Mouse (Mus musculus): ENCODE measurements at regions not wholly inside any gene's neighbourhood (a gene's known extent, or its start where the extent isn't known, plus 50 kb on each side); places are given as distances from the start of the nearest gene placed in this dataset.

DNA sequence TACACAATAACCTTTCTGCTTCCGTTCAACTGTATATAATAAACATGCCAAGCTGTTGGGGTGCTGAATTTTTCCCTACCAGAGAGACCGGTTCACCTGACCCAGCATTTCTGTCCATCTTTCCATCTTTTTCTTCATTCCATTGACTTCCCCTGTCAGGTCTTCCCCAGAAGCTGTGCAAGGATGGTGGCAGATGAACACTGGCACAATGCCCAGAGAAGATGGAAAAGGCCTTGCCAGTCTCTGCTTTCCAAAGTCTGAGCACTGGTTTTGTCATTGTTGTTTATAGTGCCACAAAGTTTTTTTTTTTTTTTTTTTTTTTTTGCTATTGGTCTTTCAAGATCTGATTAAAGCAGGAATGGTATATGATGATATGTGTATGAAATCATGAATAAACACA, 526.6 kb downstream of the Fgf9 start:
- no peaks in the 10 kb centered on the region for H3K27me3 ChIP-seq (ENCODE audit: control insufficient read depth, insufficient read depth, low read length)
- DNase-seq (ENCODE audit: low read depth in 1 of 2, low spot score in 2 of 2): no peak
- H3K4me1 ChIP-seq (ENCODE audit: control insufficient read depth, insufficient read depth, insufficient read length): no peaks in the 10 kb centered on the region
- TF ChIP-seq CTCF (IDR thresholded peaks at IDR 0.05; ENCODE audit: extremely low read depth, insufficient read depth, insufficient read length, insufficient replicate concordance) (no peak), POLR2A (IDR thresholded peaks at IDR 0.05; ENCODE audit: low read depth, low read length) (no peak)
- no peak overlapping the region for H3K4me3 ChIP-seq (ENCODE audit: extremely low read depth, insufficient read depth, insufficient read length)
- H3K27ac ChIP-seq (ENCODE audit: insufficient read depth, low read length): no peak overlapping the region
- no peaks in the 10 kb centered on the region for H3K36me3 ChIP-seq (ENCODE audit: control insufficient read depth, insufficient read depth, low read length)
- WGBS: 94% methylated on average over 2 of the region's 2 CpGs

DNA sequence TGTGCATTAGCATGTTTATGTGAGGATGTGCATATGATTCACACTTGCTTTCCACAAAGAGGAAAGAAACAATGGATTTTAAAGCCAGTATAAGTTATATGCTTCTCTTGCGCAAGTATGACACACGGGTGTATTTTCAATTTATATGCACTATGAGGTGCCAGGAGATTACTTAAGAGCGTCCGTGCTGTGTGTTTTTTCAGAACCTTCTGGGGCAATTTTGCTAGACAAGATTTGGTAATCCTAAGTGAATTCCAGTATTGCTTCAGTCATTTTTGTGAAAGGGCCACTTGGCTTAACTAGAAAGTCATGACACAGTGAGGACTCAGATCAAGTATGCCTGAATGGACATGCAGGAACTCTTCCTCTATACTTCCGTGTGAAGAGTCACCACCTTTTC, 511.5 kb downstream of the Fgf9 start:
- H3K27me3 ChIP-seq (ENCODE audit: control insufficient read depth, insufficient read depth, low read length): no peaks in the 10 kb centered on the region
- WGBS: 89% methylated on average over 5 of the region's 5 CpGs
- H3K4me3 ChIP-seq (ENCODE audit: extremely low read depth, insufficient read depth, insufficient read length): no peak overlapping the region
- TF ChIP-seq POLR2A (IDR thresholded peaks at IDR 0.05; ENCODE audit: low read depth, low read length) (no peak), CTCF (IDR thresholded peaks at IDR 0.05; ENCODE audit: extremely low read depth, insufficient read depth, insufficient read length, insufficient replicate concordance) (no peak)
- no peak for DNase-seq (ENCODE audit: low read depth in 1 of 2, low spot score in 2 of 2)
- no peaks in the 10 kb centered on the region for H3K4me1 ChIP-seq (ENCODE audit: control insufficient read depth, insufficient read depth, insufficient read length)
- no peak overlapping the region for H3K27ac ChIP-seq (ENCODE audit: insufficient read depth, low read length)
- no peaks in the 10 kb centered on the region for H3K36me3 ChIP-seq (ENCODE audit: control insufficient read depth, insufficient read depth, low read length)

DNA sequence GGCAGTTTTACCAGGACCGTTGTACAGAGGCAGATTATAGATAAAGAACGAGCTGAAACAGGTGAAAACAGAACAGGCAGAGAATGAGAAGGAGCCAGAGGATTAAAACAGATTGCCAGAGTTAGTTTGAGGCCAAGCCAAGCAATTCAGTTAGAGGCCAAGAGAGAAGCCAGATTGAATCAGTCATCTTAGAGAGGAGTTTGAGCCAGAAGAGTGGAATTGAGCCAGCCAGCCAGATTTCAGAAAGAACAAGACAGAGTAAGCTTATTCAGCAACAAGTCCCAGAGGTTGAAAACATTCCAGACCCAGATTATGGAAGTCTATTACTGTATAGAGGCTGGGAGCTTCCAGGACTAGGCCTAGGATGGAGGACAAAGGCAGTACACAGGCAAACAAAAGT, 499.7 kb downstream of the Fgf9 start:
- no peak overlapping the region for H3K4me3 ChIP-seq (ENCODE audit: extremely low read depth, insufficient read depth, insufficient read length)
- TF ChIP-seq CTCF (IDR thresholded peaks at IDR 0.05; ENCODE audit: extremely low read depth, insufficient read depth, insufficient read length, insufficient replicate concordance): no peak
- no peak for TF ChIP-seq POLR2A (IDR thresholded peaks at IDR 0.05; ENCODE audit: low read depth, low read length)
- no peaks in the 10 kb centered on the region for H3K36me3 ChIP-seq (ENCODE audit: control insufficient read depth, insufficient read depth, low read length)
- no peaks in the 10 kb centered on the region for H3K27me3 ChIP-seq (ENCODE audit: control insufficient read depth, insufficient read depth, low read length)
- no peaks in the 10 kb centered on the region for H3K4me1 ChIP-seq (ENCODE audit: control insufficient read depth, insufficient read depth, insufficient read length)
- no peak overlapping the region for H3K27ac ChIP-seq (ENCODE audit: insufficient read depth, low read length)
- 87% methylated on average over 2 of the region's 2 CpGs for WGBS
- no peak for DNase-seq (ENCODE audit: low read depth in 1 of 2, low spot score in 2 of 2)

DNA sequence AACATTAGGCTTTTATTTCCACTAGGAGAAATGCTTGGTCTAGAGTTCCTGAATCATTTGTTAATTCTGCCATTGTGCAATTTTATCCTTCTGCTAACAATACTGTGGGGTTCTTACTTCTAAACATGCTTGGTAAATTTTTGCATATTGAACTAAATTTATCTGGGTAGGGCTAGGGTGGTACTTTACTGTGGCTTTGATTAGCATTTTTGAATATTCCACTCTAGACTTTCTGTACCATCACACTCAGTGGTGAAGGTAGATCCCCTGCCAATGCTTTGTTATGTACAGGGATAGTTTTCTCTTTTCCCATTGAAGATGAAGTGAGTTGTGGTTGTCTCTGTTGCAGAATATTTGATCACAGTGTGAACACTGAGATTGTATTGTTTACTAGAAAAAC, 497.1 kb downstream of the Fgf9 start:
- TF ChIP-seq POLR2A (IDR thresholded peaks at IDR 0.05; ENCODE audit: low read depth, low read length) (no peak), CTCF (IDR thresholded peaks at IDR 0.05; ENCODE audit: extremely low read depth, insufficient read depth, insufficient read length, insufficient replicate concordance) (no peak)
- H3K4me3 ChIP-seq (ENCODE audit: extremely low read depth, insufficient read depth, insufficient read length): no peak overlapping the region
- H3K36me3 ChIP-seq (ENCODE audit: control insufficient read depth, insufficient read depth, low read length): no peaks in the 10 kb centered on the region
- H3K4me1 ChIP-seq (ENCODE audit: control insufficient read depth, insufficient read depth, insufficient read length): no peaks in the 10 kb centered on the region
- no peak for DNase-seq (ENCODE audit: low read depth in 1 of 2, low spot score in 2 of 2)
- no peaks in the 10 kb centered on the region for H3K27me3 ChIP-seq (ENCODE audit: control insufficient read depth, insufficient read depth, low read length)
- H3K27ac ChIP-seq (ENCODE audit: insufficient read depth, low read length): no peak overlapping the region

DNA sequence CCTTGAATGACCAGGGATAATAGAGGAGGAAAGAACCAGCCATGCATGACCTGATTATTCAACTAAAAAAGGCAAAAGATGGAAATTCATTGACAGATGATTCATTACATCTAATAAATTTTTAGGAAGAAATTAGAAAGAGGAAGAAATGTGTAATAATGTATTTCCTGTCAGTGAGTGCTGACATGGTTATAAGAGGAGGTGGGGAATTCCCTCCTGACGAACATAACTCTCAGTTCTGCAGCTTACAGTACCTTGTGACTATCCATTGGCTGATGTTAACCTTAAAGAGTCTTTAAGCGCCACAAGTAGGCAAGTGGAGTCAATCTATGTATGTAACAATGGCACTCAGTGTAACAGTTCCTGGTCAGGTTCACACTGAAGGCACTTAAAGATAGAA, 492.7 kb downstream of the Fgf9 start:
- no peak for DNase-seq (ENCODE audit: low read depth in 1 of 2, low spot score in 2 of 2)
- Histone ChIP-seq H3K27me3 (ENCODE audit: control insufficient read depth, insufficient read depth, low read length) (no peaks in the 10 kb centered on the region), H3K36me3 (ENCODE audit: control insufficient read depth, insufficient read depth, low read length) (no peaks in the 10 kb centered on the region), H3K4me3 (ENCODE audit: extremely low read depth, insufficient read depth, insufficient read length) (no peak overlapping the region), H3K4me1 (ENCODE audit: control insufficient read depth, insufficient read depth, insufficient read length) (no peaks in the 10 kb centered on the region), H3K27ac (ENCODE audit: insufficient read depth, low read length) (no peak overlapping the region)
- TF ChIP-seq POLR2A (IDR thresholded peaks at IDR 0.05; ENCODE audit: low read depth, low read length) (no peak), CTCF (IDR thresholded peaks at IDR 0.05; ENCODE audit: extremely low read depth, insufficient read depth, insufficient read length, insufficient replicate concordance) (no peak)
- WGBS: 7% methylated on average over 2 of the region's 2 CpGs

DNA sequence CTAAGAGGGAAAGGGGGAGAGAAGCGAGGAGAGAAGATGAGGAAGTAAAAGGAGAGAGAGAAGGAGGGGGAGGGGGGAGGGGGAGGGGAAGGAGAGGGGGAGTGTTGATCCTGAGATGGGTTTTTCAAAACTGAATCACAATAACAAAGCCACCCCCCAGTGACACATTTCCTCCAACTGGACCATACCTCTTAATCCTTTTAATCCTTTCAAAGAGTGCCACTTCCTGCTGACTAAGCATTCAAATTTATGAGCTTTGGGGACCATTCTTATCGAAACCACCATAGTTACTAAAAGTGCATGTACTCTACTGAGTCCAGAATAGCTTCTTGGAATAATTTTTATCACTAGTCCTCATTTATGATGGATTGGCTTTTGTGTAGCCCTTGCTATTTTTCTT, 480.4 kb downstream of the Fgf9 start:
- no peaks in the 10 kb centered on the region for H3K36me3 ChIP-seq (ENCODE audit: control insufficient read depth, insufficient read depth, low read length)
- H3K27ac ChIP-seq (ENCODE audit: insufficient read depth, low read length): no peak overlapping the region
- TF ChIP-seq CTCF (IDR thresholded peaks at IDR 0.05; ENCODE audit: extremely low read depth, insufficient read depth, insufficient read length, insufficient replicate concordance) (no peak), POLR2A (IDR thresholded peaks at IDR 0.05; ENCODE audit: low read depth, low read length) (no peak)
- no peaks in the 10 kb centered on the region for H3K4me1 ChIP-seq (ENCODE audit: control insufficient read depth, insufficient read depth, insufficient read length)
- WGBS: 77% methylated on average over 2 of the region's 2 CpGs
- no peak for DNase-seq (ENCODE audit: low read depth in 1 of 2, low spot score in 2 of 2)
- H3K27me3 ChIP-seq (ENCODE audit: control insufficient read depth, insufficient read depth, low read length): no peaks in the 10 kb centered on the region; the same call in 1 of the 2 replicates
- H3K4me3 ChIP-seq (ENCODE audit: extremely low read depth, insufficient read depth, insufficient read length): no peak overlapping the region

DNA sequence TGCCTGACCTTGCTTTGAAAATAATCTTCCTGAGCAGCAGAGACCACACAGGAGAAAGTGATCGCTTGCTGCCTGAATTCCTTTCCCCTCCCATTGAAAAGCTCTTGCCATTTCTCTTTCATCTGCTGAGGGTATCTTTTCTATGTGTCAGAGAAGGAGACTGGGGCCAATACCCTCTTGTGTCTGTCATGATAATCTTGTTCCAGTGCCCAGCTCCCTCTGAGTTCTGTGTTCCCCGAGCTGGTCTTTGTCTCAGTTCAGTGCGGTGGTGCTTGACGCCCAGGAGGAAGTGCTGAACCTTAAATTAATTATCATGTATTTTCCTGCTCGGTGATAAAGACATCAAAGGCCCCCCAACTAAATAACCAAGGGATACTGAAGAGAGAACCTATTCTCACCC, 475.4 kb downstream of the Fgf9 start:
- Histone ChIP-seq H3K27ac (ENCODE audit: insufficient read depth, low read length) (no peak overlapping the region), H3K4me3 (ENCODE audit: extremely low read depth, insufficient read depth, insufficient read length) (no peak overlapping the region), H3K27me3 (ENCODE audit: control insufficient read depth, insufficient read depth, low read length) (no peaks in the 10 kb centered on the region; the same call in 1 of the 2 replicates), H3K36me3 (ENCODE audit: control insufficient read depth, insufficient read depth, low read length) (no peaks in the 10 kb centered on the region), H3K4me1 (ENCODE audit: control insufficient read depth, insufficient read depth, insufficient read length) (no peaks in the 10 kb centered on the region)
- no peak for DNase-seq (ENCODE audit: low read depth in 1 of 2, low spot score in 2 of 2)
- WGBS: 26% methylated on average over 5 of the region's 5 CpGs
- no peak for TF ChIP-seq CTCF (IDR thresholded peaks at IDR 0.05; ENCODE audit: extremely low read depth, insufficient read depth, insufficient read length, insufficient replicate concordance)
- TF ChIP-seq POLR2A (IDR thresholded peaks at IDR 0.05; ENCODE audit: low read depth, low read length): no peak

All from spleen, adult 2 months (tissue).